Mouse (Mus musculus): ENCODE measurements around the gene Rpl12. TPM values are rescaled to one million over a fixed set of nuclear protein-coding genes. Genes with fewer than 3 reads are reported as not detected.

Gene Rpl12
- 133 and 250 TPM in 2 replicates for total RNA-seq (2021)
- long read RNA-seq, transcript Rpl12-203 (7 exons, 1,242 nt) = major isoform, 38 of 42 reads
- long read RNA-seq, partial matches to known transcripts = 2 of 42 reads
- long read RNA-seq, other reads (novel, unspliced or antisense) = 1 of 42 reads

DNA sequence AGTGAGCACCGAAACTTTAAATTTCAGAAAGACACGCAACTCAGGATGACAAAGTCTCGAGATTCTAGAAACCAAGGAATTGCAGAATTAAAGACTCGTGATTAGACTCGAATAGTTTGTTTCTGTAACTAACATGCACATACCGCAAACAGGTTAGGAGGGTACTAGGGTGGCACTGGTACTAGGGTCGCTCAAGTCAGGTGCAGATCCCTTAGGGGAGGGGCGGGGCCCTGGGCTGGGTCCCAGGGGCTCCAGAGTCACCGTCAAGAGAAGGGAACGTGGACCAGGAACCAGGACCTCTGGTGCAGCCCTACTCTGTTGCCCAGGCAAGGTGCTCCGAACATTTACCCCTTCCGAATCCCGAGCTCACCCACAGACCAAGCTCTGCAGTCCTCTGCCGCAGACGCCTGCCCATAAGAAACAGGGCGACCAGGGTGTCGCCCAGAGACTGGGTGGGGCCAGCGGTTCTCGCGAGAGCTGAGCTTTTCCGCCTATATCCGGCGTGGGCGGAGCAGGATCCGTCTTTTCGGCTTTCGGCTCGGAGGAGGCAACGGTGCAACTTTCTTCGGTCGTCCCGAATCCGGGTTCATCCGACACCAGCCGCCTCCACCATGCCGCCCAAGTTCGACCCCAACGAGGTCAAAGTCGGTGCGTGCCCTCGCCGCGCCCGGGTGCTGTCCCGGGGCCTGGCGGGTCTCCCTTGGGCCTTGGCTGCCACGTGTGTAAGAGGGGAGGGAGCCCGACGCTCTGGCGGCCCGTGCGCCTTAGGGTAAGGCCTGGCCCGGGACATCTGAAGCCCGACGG is at the start of gene Rpl12, which contains the start of gene Lrsam1:
Gene Rpl12, plus strand, starts transcription at position 368 of the 804 bp plus-strand sequence.
Gene Lrsam1, minus strand, starts transcription at position 423 of the 804 bp plus-strand sequence.
- peak; percentile 95 for DNase-seq

GRCm38 (mm10) chr2:32911639-32912182 is 49.6 kb upstream of the Rpl12 start:
- DNase-seq = no peak

DNA sequence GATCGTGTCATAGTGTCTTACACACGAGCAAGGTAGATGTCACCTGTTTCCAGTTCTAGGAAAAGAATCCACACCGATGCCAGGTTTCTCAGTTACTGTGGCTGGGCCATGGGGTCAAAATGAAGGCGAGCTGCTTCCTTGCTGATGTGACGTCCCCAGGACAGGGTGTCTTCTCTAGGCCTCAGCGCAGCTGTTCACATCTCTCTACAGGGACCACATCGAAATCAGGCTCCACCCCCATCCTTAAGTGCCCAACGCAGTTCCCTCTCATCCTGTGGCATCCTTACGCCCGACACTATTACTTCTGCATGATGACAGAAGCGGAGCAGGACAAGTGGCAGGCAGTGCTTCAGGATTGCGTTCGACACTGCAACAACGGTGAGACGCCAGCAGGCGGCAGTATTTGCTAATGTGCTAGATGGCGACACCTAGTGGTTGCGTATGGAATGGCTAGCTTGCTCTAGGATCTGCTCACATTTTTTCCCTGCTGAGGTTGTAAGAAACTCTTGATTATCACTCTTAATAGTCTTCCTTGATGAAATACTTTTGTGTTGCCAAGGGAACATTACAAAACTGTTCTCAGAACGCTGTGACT is 49.1 kb upstream of the Rpl12 start:
- DNase-seq = peak; percentile 80

GRCm38 (mm10) chr2:32914362-32914761 is 47.0 kb upstream of the Rpl12 start:
- peak; percentile 33 for DNase-seq

- peak; percentile 47 for DNase-seq
Measured at GRCm38 (mm10) chr2:32914896-32915295, 46.5 kb upstream of the Rpl12 start.

DNA sequence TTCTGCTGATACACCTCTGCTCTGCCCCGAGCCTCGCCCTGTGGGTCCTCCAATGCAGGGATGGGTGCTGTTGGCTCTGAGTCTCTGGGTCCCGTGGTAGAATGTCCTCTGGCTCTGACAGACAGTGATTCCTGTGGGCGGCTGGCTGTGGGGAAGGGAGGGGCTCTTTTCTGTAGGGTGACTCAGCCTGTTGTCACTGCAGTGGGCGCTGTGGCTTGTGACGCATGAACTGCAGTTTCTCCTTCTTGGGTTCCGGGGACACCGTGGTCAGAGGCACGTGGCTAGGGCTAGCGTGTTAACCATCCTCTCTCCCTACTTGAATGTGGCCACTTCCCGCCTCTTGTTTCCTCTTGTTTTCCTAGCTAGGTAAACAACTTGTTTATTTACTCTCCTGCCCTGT is 43.8 kb upstream of the Rpl12 start:
- DNase-seq = peak; percentile 65

DNA sequence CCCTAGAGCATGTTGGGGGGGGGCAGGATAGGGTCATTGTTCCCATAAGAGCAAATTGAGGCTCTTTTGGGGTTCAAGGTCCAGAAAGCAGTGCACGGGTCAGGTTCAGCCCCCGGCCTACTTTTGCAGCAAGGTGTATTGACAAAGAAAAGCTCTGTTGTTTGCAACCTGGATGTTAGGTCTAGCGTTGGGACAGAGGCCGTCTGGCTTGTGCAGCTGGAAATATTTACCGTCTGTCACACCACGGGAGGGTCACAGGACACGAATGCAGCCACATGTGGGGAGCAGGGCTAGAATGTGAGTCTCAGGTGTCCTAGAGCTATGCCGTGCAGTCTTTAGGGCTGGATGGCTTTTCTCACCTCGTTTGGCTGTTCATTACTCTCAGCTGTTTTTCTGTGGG is 43.0 kb upstream of the Rpl12 start:
- DNase-seq = no peak

DNA sequence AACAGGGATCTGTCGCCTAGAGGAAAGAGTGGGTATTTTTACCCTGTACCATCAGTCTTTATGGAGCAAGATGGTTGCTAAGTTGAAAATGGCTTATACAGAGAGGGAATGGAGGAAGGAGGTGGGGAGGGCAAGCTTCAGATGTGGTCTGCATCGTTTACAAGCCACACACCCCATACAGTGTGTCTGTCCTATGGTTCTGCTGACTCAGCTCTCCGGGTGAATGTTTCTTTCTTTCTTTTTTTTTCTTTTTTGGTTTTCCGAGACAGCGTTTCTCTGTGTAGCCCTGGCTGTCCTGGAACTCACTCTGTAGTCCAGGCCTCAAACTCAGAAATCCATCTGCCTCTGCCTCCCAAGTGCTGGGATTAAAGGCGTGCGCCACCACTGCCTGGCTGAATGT is 40.1 kb upstream of the Rpl12 start:
- DNase-seq = no peak

DNA sequence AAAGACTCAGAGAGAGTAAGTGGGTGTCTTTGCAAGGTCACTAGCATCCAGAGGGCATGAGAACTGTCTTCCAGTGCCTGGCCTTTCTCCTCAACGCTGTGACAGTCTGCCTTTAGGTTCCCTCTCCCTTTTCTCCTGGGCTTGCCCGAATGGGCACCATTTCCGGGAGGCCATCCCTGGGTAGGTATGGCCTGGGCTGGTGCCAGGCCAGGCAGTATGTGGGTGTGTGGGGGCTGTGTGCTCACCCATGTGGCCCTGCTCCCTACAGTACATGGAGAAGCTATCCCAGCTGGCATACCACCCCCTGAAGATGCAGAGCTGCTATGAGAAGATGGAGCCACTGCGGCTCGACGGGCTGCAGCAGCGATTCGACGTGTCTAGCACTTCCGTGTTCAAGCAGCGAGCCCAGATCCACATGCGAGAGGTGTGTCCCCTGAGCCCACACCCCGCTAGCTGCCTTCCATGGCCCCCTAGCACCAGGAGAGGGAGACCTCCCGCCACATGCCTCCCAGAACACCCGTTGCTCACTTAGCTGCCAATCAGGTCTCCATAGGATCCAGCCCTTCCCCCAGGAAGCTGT is 39.5 kb upstream of the Rpl12 start:
- no peak for DNase-seq

- no peak for DNase-seq
Measured at GRCm38 (mm10) chr2:32922564-32922963, 38.8 kb upstream of the Rpl12 start.

GRCm38 (mm10) chr2:32923551-32924250 is 37.7 kb upstream of the Rpl12 start:
- no peak for DNase-seq

- no peak for DNase-seq
Measured at GRCm38 (mm10) chr2:32924306-32924844, 37.0 kb upstream of the Rpl12 start.

DNA sequence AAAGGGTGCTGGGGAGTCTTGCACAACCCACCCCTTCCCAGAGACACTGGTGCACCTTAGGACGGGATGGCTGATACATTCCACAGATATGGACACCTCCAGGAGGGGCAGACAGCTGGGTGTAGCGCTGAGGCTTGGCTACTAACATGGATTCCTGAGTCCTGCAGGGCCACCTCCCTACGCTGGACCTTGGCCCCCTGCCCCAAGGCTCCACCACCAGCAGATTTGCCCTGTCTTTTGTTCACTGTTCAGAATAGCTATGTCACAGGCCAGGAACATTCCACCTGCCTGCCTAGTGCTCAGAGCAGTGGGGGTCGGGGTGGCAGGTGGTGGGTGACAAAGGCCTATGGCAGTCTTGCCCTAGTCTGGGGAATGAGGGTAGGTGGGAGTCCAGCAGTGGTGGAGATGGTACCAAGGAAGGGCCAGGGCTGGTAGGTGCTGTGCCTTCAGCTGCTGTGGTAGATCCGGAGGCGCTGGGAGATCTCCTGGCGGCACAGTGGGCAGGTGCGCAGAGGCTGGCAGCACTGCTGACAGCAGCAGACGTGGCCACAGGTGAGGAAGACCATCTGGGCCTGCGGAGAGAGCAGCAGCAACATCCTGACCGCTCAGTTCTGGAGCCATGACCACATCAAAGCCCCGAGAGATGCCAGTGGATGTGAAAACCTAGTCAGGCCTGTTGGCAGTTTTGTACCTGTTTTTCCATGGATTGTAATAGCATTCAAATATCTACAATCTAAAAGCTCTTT is 34.9 kb upstream of the Rpl12 start:
- no peak for DNase-seq

DNA sequence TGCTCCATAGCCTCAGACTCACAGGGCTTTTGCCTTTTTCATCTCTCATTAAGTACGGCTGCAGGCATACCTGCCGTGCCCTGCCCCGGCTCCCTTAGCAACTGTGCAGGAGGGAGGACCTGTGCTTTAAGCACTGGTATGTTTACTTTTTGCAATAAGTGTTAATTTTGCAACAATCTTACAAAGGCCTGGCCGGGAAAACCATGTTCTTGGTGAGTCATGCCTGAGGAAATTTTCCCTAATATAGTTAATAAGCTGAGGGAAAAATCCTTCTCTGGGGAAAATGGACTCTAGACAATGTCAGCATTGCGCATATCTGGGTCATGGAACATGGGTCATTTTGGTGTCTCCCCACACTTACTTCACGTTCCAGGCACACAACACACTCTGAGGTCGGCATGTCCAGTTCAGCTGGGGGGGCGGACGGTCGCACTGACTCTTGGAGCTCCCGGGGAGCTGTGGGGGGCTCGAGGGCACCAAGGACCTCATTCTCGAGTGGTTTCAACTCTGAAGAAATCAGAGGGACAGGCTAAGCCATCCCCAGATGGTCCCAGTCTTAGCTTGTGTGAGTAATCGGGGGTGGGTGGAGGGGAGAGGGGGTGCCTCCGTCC is 33.6 kb upstream of the Rpl12 start:
- DNase-seq = no peak

- peak; percentile 71 for DNase-seq
Measured at GRCm38 (mm10) chr2:32928235-32928946, 33.0 kb upstream of the Rpl12 start.

DNA sequence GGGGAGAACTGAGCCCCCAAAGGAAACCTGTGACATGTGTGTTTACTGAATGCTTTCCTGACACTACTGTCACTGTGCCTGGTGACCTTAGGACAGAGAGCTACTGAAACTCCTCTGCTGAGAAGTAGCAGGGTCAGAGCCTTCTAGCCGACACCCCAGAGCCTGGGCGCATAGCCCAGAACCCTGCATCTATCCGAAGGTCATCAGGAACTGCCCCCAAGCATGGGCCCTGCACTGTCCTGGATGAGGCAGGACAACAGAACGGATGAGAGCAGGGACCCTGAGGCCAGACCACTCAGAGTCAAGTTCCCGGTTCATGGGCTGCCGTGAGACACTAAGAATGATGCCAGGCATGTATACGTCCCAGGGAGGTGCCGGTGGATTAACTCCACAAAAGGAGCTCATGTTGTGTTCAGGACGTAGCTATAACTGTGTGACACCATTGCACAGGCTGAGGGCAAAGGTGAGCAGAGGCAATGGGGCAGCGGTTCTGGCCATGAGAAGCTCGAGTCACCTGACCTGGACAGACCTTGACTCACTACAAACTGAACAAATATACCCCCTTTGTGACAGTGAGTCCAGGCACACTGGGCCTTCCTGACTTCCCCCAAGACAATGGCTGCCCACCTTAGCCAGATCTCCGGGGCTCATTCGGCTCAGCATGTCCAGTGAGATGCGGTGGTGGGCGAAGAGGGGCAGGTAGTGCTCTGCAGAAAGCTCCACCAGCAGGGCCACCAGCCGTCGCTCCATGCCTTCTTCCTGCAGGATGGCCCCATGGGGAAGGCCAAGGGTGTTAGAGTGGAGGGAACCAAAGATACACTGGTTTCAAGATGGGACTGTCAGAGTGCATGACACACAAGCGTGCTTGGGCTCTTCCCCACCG is 32.2 kb upstream of the Rpl12 start:
- no peak for DNase-seq

- DNase-seq = no peak
Measured at GRCm38 (mm10) chr2:32931730-32932129, 29.6 kb upstream of the Rpl12 start.

DNA sequence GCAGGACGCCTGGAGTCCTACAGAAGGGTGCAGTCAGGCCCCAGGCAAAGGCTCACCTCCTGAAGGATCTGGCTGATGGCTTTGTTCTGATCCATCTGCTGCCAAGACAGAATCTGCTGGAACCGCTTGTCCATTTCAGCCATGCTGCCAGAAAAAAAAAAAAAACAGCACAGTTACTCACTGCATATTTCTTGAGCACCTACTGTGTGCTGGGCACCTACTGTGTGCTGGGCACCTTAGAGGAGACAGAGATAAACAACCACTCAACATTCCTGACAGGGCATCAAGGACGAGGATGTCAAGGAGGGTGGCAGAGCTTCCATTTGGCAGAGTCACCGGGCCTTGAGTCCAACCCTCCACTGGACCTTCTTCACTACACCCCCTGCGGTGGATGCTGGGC is 22.6 kb upstream of the Rpl12 start:
- DNase-seq = no peak

- DNase-seq = no peak
Measured at GRCm38 (mm10) chr2:32939418-32939817, 21.9 kb upstream of the Rpl12 start.
